ENCODE assay signal across 12 mouse cellular contexts in genomic region chr6:131434088-131434487, GRCm38 (mm10). TPM values are rescaled to one million over a fixed set of nuclear protein-coding genes. Genes with fewer than 3 reads are reported as not detected.
DNase-seq lines count a peak whose midpoint lies in the region; ATAC-seq and TF ChIP-seq lines count a peak whose summit lies in the region.
"Had no signal": no experiment of that assay in that cellular context is flagged by ENCODE, and none has a peak within 500 bp of the region (broad histone marks: within the 10 kb centered on the region; RNA-seq: fewer than 3 reads in every experiment).

No protein-coding gene starts in this region.

- TF ChIP-seq CTCF in kidney, postnatal 0 days (IDR thresholded peaks at IDR 0.05; ENCODE audit: low read depth), result no peak

- no peaks in the 10 kb centered on the region for H3K27me3 ChIP-seq in kidney, postnatal 0 days (ENCODE audit: insufficient read depth, low read length)
- peaks cover 9% of the 10 kb centered on the region; the same call in 1 of the 2 replicates for H3K27me3 ChIP-seq in forebrain, embryonic 13.5 days
- peaks cover 24% of the 10 kb centered on the region for H3K27me3 ChIP-seq in limb, embryonic 10.5 days (ENCODE audit: low read depth, poor library complexity, severe bottlenecking)
- H3K27me3 ChIP-seq in neural tube, embryonic 13.5 days, result peaks cover 8% of the 10 kb centered on the region

- H3K9ac ChIP-seq in kidney, postnatal 0 days (ENCODE audit: low read depth, low read length), result no peak overlapping the region
- no peak overlapping the region for H3K9ac ChIP-seq in forebrain, embryonic 13.5 days
- H3K9ac ChIP-seq in neural tube, embryonic 13.5 days, result 0 out of 2 replicates have a peak overlapping the region, but pooled peaks have one; percentile 77

- peak; percentile 5; the same call in 1 of the 2 replicates for ATAC-seq in kidney, postnatal 0 days (replicated peaks; ENCODE audit: low FRiP score, low read depth)
- ATAC-seq in forebrain, embryonic 13.5 days, result no peak
- no peak for ATAC-seq in neural tube, embryonic 13.5 days (ENCODE audit: low read depth)

- DNase-seq in kidney, postnatal 0 days (ENCODE audit: low spot score), result no peak
- no peak for DNase-seq in kidney, adult 8-10 months
- DNase-seq in limb, embryonic 10.5 days (ENCODE audit: low spot score), result no peak
- no peak for DNase-seq in cerebellum, adult 11 months
- DNase-seq in left cerebral cortex, postnatal 4 days, result no peak
- DNase-seq in left cerebral cortex, adult 18-20 months (ENCODE audit: low spot score in 2 of 2), result no peak
- DNase-seq: lung, adult 18-20 months had no signal

- intact Hi-C loops in left cerebral cortex, postnatal 4 days (cut with DNase I), result no loop called here

- peak overlapping the region; percentile 36; the same call in 1 of the 2 replicates for H3K4me3 ChIP-seq in kidney, postnatal 0 days (replicated peaks; ENCODE audit: low read depth, low read length)
- peak overlapping the region; percentile 43; the same call in 1 of the 2 replicates for H3K4me3 ChIP-seq in forebrain, embryonic 13.5 days
- peak overlapping the region; percentile 54; the same call in 1 of the 2 replicates for H3K4me3 ChIP-seq in limb, embryonic 10.5 days
- H3K4me3 ChIP-seq in neural tube, embryonic 13.5 days, result peak overlapping the region; percentile 47

- peak overlapping the region; percentile 86 for H3K4me2 ChIP-seq in kidney, postnatal 0 days (ENCODE audit: low read length)
- H3K4me2 ChIP-seq in forebrain, embryonic 13.5 days, result peak overlapping the region; percentile 68
- H3K4me2 ChIP-seq in neural tube, embryonic 13.5 days, result peak overlapping the region; percentile 80

- no peaks in the 10 kb centered on the region for H3K9me3 ChIP-seq in kidney, postnatal 0 days (replicated peaks; ENCODE audit: low read length)
- H3K9me3 ChIP-seq in forebrain, embryonic 13.5 days (replicated peaks), result no peaks in the 10 kb centered on the region; the same call in 1 of the 2 replicates
- H3K9me3 ChIP-seq in limb, embryonic 10.5 days (replicated peaks), result no peaks in the 10 kb centered on the region
- 0 out of 2 replicates have a peak, but pooled peaks cover 2% of the 10 kb centered on the region for H3K9me3 ChIP-seq in neural tube, embryonic 13.5 days

- no peaks in the 10 kb centered on the region for H3K4me1 ChIP-seq in kidney, postnatal 0 days (replicated peaks; ENCODE audit: insufficient read depth, low read length)
- 0 out of 2 replicates have a peak, but pooled peaks cover 6% of the 10 kb centered on the region for H3K4me1 ChIP-seq in forebrain, embryonic 13.5 days
- 0 out of 2 replicates have a peak, but pooled peaks cover 5% of the 10 kb centered on the region for H3K4me1 ChIP-seq in limb, embryonic 10.5 days
- peaks cover 10% of the 10 kb centered on the region; the same call in 1 of the 2 replicates for H3K4me1 ChIP-seq in neural tube, embryonic 13.5 days (replicated peaks)

- H3K27ac ChIP-seq in kidney, postnatal 0 days, result no peak overlapping the region
- H3K27ac ChIP-seq in forebrain, embryonic 13.5 days, result no peak overlapping the region
- H3K27ac ChIP-seq in limb, embryonic 10.5 days, result no peak overlapping the region
- H3K27ac ChIP-seq in neural tube, embryonic 13.5 days (replicated peaks), result no peak overlapping the region

- 55% methylated on average over 1 of the region's 1 CpGs for WGBS in kidney, postnatal 0 days
- whole genome bisulfite sequencing in forebrain, embryonic 13.5 days, result 68% methylated on average over 1 of the region's 1 CpGs
- WGBS in limb, embryonic 10.5 days, result 50% methylated on average over 1 of the region's 1 CpGs
- WGBS in neural tube, embryonic 13.5 days, result 44% methylated on average over 1 of the region's 1 CpGs

- H3K36me3 ChIP-seq in kidney, postnatal 0 days (ENCODE audit: insufficient read depth, low read length), result no peaks in the 10 kb centered on the region
- no peaks in the 10 kb centered on the region for H3K36me3 ChIP-seq in forebrain, embryonic 13.5 days (ENCODE audit: poor library complexity, severe bottlenecking)
- H3K36me3 ChIP-seq in limb, embryonic 10.5 days, result no peaks in the 10 kb centered on the region
- no peaks in the 10 kb centered on the region for H3K36me3 ChIP-seq in neural tube, embryonic 13.5 days

RNA-seq across cellular contexts. Expression of gene Ybx3, which starts 45.8 kb away (rescaled TPM):
- polyA plus RNA-seq in kidney, postnatal 0 days (2015; fragmentation: Nextera tagmentation; extraction: Ambion mirVana), result 51.5 and 65.9 TPM in 2 replicates
- 27.4 and 27.9 TPM in 2 replicates for polyA plus RNA-seq in forebrain, embryonic 13.5 days (2015; fragmentation: Nextera tagmentation; extraction: Ambion mirVana)
- 33.9 and 37.6 TPM in 2 replicates for polyA plus RNA-seq in limb, embryonic 10.5 days (2016; fragmentation: Nextera tagmentation; extraction: Ambion mirVana)
- 19.8 and 24.5 TPM in 2 replicates for polyA plus RNA-seq in neural tube, embryonic 13.5 days (2015; fragmentation: Nextera tagmentation; extraction: Ambion mirVana)
- total RNA-seq in left cerebral cortex, postnatal 4 days (2021), result 100 to 1,000 TPM; 153 to 174 TPM
- total RNA-seq in left cerebral cortex, adult 18-20 months (2021), result 10 to 100 TPM; 43.0 to 44.9 TPM

RNA-seq across cellular contexts. Expression of gene 5430401F13Rik, which starts 52.1 kb away (rescaled TPM):
- polyA plus RNA-seq in kidney, postnatal 0 days (2015; fragmentation: Nextera tagmentation; extraction: Ambion mirVana), result not detected in 2 replicates
- polyA plus RNA-seq in forebrain, embryonic 13.5 days (2015; fragmentation: Nextera tagmentation; extraction: Ambion mirVana), result not detected in 2 replicates
- not detected in 2 replicates for polyA plus RNA-seq in limb, embryonic 10.5 days (2016; fragmentation: Nextera tagmentation; extraction: Ambion mirVana)
- not detected in 2 replicates for polyA plus RNA-seq in neural tube, embryonic 13.5 days (2015; fragmentation: Nextera tagmentation; extraction: Ambion mirVana)
- not detected for total RNA-seq in left cerebral cortex, postnatal 4 days (2021)
- total RNA-seq in left cerebral cortex, adult 18-20 months (2021), result not detected
- total RNA-seq: adrenal gland, postnatal 25 days; hematopoietic stem cell, adult 5-6 weeks had no signal
- polyA plus RNA-seq: thymus, postnatal 0 days had no signal

RNA-seq across cellular contexts. Expression of gene Gm6619, which starts 52.1 kb away (rescaled TPM):
- not detected in 2 replicates for polyA plus RNA-seq in kidney, postnatal 0 days (2015; fragmentation: Nextera tagmentation; extraction: Ambion mirVana)
- polyA plus RNA-seq in forebrain, embryonic 13.5 days (2015; fragmentation: Nextera tagmentation; extraction: Ambion mirVana), result not detected in 2 replicates
- not detected in 2 replicates for polyA plus RNA-seq in limb, embryonic 10.5 days (2016; fragmentation: Nextera tagmentation; extraction: Ambion mirVana)
- polyA plus RNA-seq in neural tube, embryonic 13.5 days (2015; fragmentation: Nextera tagmentation; extraction: Ambion mirVana), result not detected in 2 replicates
- not detected for total RNA-seq in left cerebral cortex, postnatal 4 days (2021)
- total RNA-seq in left cerebral cortex, adult 18-20 months (2021), result not detected
- total RNA-seq: adrenal gland, postnatal 25 days; hematopoietic stem cell, adult 5-6 weeks had no signal
